Mouse (Mus musculus) MEL (cell line): ENCODE data around the gene Spef1.

Experiments
- CHD2 ChIP-seq: IDR thresholded peaks from 2 replicates; pipeline ENCODE4 v1.6.1; 2011; ENCODE audit warnings: low read length, improper control_type of control experiment
- CTCF ChIP-seq, 3 experiments: IDR thresholded peaks in 2 of 3; conservative IDR thresholded peaks in 1 of 3; 2 replicates each; pipeline ENCODE4 v1.5.1; 2011 to 2012; ENCODE audit warnings: low read length in 3 of 3, low read depth in 2 of 3, mild to moderate bottlenecking in 2 of 3, improper control_type of control experiment in 1 of 3, inconsistent platforms in 1 of 3, mixed read lengths in 1 of 3, moderate library complexity in 1 of 3; ENCODE audit not compliant: control insufficient read depth in 1 of 3, insufficient read depth in 1 of 3, poor library complexity in 1 of 3, severe bottlenecking in 1 of 3
- NELFE ChIP-seq: IDR thresholded peaks from 2 replicates; pipeline ENCODE4 v1.6.1; 2011; ENCODE audit warnings: low read depth, low read length, improper control_type of control experiment
- POLR2A ChIP-seq, 2 experiments: IDR thresholded peaks; 2 replicates each; pipeline ENCODE4 v1.6.1; 2011 to 2012; ENCODE audit warnings: low read length in 2 of 2, mild to moderate bottlenecking in 2 of 2, control low read depth in 1 of 2, improper control_type of control experiment in 1 of 2, low read depth in 1 of 2, moderate library complexity in 1 of 2; ENCODE audit not compliant: control insufficient read depth in 1 of 2, insufficient read depth in 1 of 2, poor library complexity in 1 of 2

DNA sequence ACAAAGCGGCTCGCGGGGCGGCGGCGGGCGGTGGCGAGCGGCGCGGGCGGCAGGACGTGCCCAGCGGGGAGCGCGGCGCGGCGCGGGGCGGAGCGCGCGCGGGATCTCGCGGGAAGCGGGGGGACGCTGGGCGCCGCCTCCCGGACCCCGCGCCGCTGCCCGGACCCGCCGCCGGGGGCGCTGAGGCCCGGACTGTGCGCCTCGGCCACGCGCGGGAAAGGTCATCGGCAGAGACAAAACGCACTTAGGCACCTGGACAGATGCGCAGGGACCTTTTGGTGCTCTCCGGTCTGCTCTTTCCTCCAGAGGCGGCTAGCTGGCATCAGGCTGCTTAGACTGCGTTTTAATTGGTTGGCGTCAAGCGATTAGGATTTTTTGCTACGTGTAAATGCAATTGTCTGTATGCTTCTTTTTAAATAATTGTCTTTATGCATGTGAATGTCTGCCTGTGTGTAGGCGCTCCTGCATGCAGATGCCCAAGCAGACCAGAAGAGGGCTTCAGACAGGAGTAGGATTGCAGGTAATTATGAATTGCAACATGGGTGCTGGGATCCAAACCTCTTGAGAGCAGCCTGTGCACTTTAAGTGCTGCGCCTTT is 7.0 kb downstream of the Spef1 start, which contains the start of gene Cenpb:
- TF ChIP-seq POLR2A (IDR thresholded peaks at IDR 0.05; ENCODE audit: control insufficient read depth in 1 of 2, insufficient read depth in 1 of 2, low read depth in 1 of 2, low read length in 2 of 2, poor library complexity in 1 of 2) (peak; percentile 53 to 64), CTCF (IDR thresholded peaks at IDR 0.05 in 2 of 3, conservative IDR thresholded peaks at IDR 0.05 in 1 of 3; ENCODE audit: control insufficient read depth in 1 of 3, insufficient read depth in 1 of 3, low read depth in 2 of 3, low read length in 3 of 3, poor library complexity in 1 of 3, severe bottlenecking in 1 of 3) (peak; percentile 44 to 69 (median 57)), NELFE (peak; percentile 45; the same call in 1 of the 2 replicates), CHD2 (no peak)
